Mouse (Mus musculus): Measurements from ENCODE around the gene Olfr698.

DNA sequence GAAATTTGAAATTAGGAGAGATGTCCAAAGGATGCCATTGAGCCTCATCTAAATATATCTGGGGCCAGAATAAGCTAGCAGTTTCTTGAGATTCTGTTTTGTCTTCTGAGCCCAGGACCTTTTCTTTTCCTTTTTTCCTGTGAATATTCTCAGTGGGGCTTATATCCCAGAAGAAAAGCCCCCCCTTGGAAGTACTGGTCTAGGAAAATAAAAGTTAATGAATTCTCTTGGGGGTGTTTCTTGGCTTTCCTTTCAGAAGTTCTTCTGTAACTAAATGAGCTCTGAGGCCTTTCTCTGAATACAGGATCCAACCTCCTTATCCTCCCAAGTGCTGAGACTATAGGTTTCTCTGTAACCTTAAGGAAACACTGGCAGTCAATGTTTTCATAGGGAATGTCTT lies at the start of gene Olfr698:
- TF ChIP-seq CTCF (conservative IDR thresholded peaks at IDR 0.05; ENCODE audit: insufficient read depth, insufficient read length, low read depth, low read length) (no peak), POLR2A (IDR thresholded peaks at IDR 0.05; ENCODE audit: low read depth, low read length) (no peak)
